Mouse (Mus musculus) forebrain, embryonic 16.5 days (tissue): ENCODE data around the gene Ano4. TPM values are rescaled to one million over a fixed set of nuclear protein-coding genes. Genes with fewer than 3 reads are reported as not detected.
A peak's percentile ranks its signal among the peaks of the same experiment; 100 is the strongest.

Experiments
- ATAC-seq: fragments of 200-750 bp; cut with Nextera tagmentation; 2 replicates; pipeline ENCODE4 v1.8.0; 2017; ENCODE audit warnings: mild to moderate bottlenecking, moderate library complexity
- H3K27ac ChIP-seq: fragments of 300-500 bp; sonication (generic); 2 replicates; pipeline ENCODE4 v1.5.1; 2014; ENCODE audit warnings: low read length, control low read depth
- H3K27me3 ChIP-seq: fragments of 300-500 bp; sonication (generic); replicated peaks from 2 replicates; pipeline ENCODE4 v1.6.1; 2014; ENCODE audit warnings: low read length; ENCODE audit not compliant: control insufficient read depth, insufficient read depth
- H3K36me3 ChIP-seq: fragments of 300-500 bp; sonication (generic); 2 replicates; pipeline ENCODE4 v1.6.1; 2014; ENCODE audit not compliant: control insufficient read depth, insufficient read depth
- H3K4me1 ChIP-seq: fragments of 300-500 bp; sonication (generic); replicated peaks from 2 replicates; pipeline ENCODE4 v1.6.1; 2014; ENCODE audit warnings: low read length; ENCODE audit not compliant: control insufficient read depth, insufficient read depth
- H3K4me2 ChIP-seq: fragments of 300-500 bp; sonication (generic); 2 replicates; pipeline ENCODE4 v1.6.1; 2014; ENCODE audit warnings: mild to moderate bottlenecking, low read length, control low read depth
- H3K4me3 ChIP-seq: fragments of 300-500 bp; sonication (generic); replicated peaks from 2 replicates; pipeline ENCODE4 v1.5.1; 2014; ENCODE audit warnings: mild to moderate bottlenecking, low read length, control low read depth
- H3K9ac ChIP-seq: fragments of 300-500 bp; sonication (generic); replicated peaks from 2 replicates; pipeline ENCODE4 v1.6.1; 2014; ENCODE audit warnings: low read depth, low read length, control low read depth
- H3K9me3 ChIP-seq: fragments of 300-500 bp; sonication (generic); 2 replicates; pipeline ENCODE4 v1.6.1; 2016; ENCODE audit warnings: low read length; ENCODE audit not compliant: control insufficient read depth
- WGBS: fragments of 180-500 bp; shearing (Covaris S2); extraction: QIAGEN DNeasy Blood & Tissue Kit; methylation state at CpG from one replicate; pipeline ENCODE4 v1.1.7; 2014; 5-methylcytosine and 5-hydroxymethylcytosine counted together
- polyA plus RNA-seq: library from polyadenylated mRNA; unstranded; fragments of >200 nt; fragmentation: Nextera tagmentation; extraction: Ambion mirVana; gene quantifications from 2 replicates; pipeline ENCODE4 v1.2.1, GENCODE M21; 2015

The Ano4 gene
- polyA plus RNA-seq, 1 experiment from 2014 or later, result 7.3 TPM

- WGBS, result 39% methylated on average over 11 of the region's 11 CpGs
Measured at GRCm38 (mm10) chr10:89351416-89351815, 6.9 kb upstream of the Ano4 start.

GRCm38 (mm10) chr10:89345606-89346005 lies 1.0 kb upstream of the Ano4 start:
- Histone ChIP-seq H3K27me3 (peaks cover 22% of the 10 kb centered on the region), H3K27ac (no peak overlapping the region), H3K36me3 (no peaks in the 10 kb centered on the region), H3K9ac (no peak overlapping the region), H3K9me3 (no peaks in the 10 kb centered on the region), H3K4me2 (no peak overlapping the region), H3K4me3 (no peak overlapping the region), H3K4me1 (peaks cover 12% of the 10 kb centered on the region)
- 68% methylated on average over 6 of the region's 6 CpGs for WGBS
- 0 out of 2 replicates have a peak, but pooled peaks have one; percentile 7 for ATAC-seq

More at GRCm38 (mm10) chr10:89351416-89351815, 6.9 kb upstream of the Ano4 start:
- no peaks in the 10 kb centered on the region for H3K4me1 ChIP-seq
- no peaks in the 10 kb centered on the region for H3K9me3 ChIP-seq
- no peaks in the 10 kb centered on the region for H3K36me3 ChIP-seq
- no peak for ATAC-seq
- H3K4me2 ChIP-seq, result no peak overlapping the region
- no peak overlapping the region for H3K27ac ChIP-seq
- no peak overlapping the region for H3K9ac ChIP-seq
- 0 out of 2 replicates have a peak, but pooled peaks cover 2% of the 10 kb centered on the region for H3K27me3 ChIP-seq
- H3K4me3 ChIP-seq, result no peak overlapping the region

- peak overlapping the region; percentile 68 for H3K9ac ChIP-seq
- no peak for ATAC-seq
- H3K27ac ChIP-seq, result no peak overlapping the region
- peaks cover 12% of the 10 kb centered on the region for H3K4me1 ChIP-seq
- H3K36me3 ChIP-seq, result no peaks in the 10 kb centered on the region
- peak overlapping the region; percentile 96 for H3K4me2 ChIP-seq
- no peaks in the 10 kb centered on the region for H3K9me3 ChIP-seq
- peaks cover 22% of the 10 kb centered on the region for H3K27me3 ChIP-seq
- WGBS, result 50% methylated on average over 4 of the region's 4 CpGs
- peak overlapping the region; percentile 63 for H3K4me3 ChIP-seq
Measured at GRCm38 (mm10) chr10:89345196-89345533, 603 bp upstream of the Ano4 start.

- Histone ChIP-seq H3K4me1 (peaks cover 12% of the 10 kb centered on the region), H3K4me3 (peak overlapping the region; percentile 63), H3K9me3 (no peaks in the 10 kb centered on the region), H3K27me3 (peaks cover 22% of the 10 kb centered on the region), H3K36me3 (no peaks in the 10 kb centered on the region), H3K4me2 (peak overlapping the region; percentile 96), H3K27ac (no peak overlapping the region), H3K9ac (peak overlapping the region; percentile 68)
- WGBS, result 18% methylated on average over 4 of the region's 4 CpGs
- ATAC-seq, result no peak
Measured at GRCm38 (mm10) chr10:89344132-89344490, 451 bp downstream of the Ano4 start.

- H3K9me3 ChIP-seq, result no peaks in the 10 kb centered on the region
- no peak overlapping the region for H3K27ac ChIP-seq
- peaks cover 22% of the 10 kb centered on the region for H3K27me3 ChIP-seq
- ATAC-seq, result no peak
- WGBS, result 21% methylated on average over 8 of the region's 8 CpGs
- H3K4me3 ChIP-seq, result no peak overlapping the region
- no peak overlapping the region for H3K4me2 ChIP-seq
- no peak overlapping the region for H3K9ac ChIP-seq
- no peaks in the 10 kb centered on the region for H3K36me3 ChIP-seq
- H3K4me1 ChIP-seq, result peaks cover 12% of the 10 kb centered on the region
Measured at GRCm38 (mm10) chr10:89343716-89344115, 846 bp downstream of the Ano4 start.

- 83% methylated on average over 1 of the region's 1 CpGs for WGBS
- Histone ChIP-seq H3K4me2 (no peak overlapping the region), H3K9ac (no peak overlapping the region), H3K27me3 (no peaks in the 10 kb centered on the region), H3K4me1 (peaks cover 3% of the 10 kb centered on the region; the same call in 1 of the 2 replicates), H3K4me3 (no peak overlapping the region), H3K9me3 (no peaks in the 10 kb centered on the region), H3K27ac (no peak overlapping the region), H3K36me3 (no peaks in the 10 kb centered on the region)
- ATAC-seq, result no peak
Measured at GRCm38 (mm10) chr10:89330261-89330660, 14.3 kb downstream of the Ano4 start.

GRCm38 (mm10) chr10:89329806-89330205 lies 14.8 kb downstream of the Ano4 start:
- no peak overlapping the region for H3K4me3 ChIP-seq
- H3K4me1 ChIP-seq, result peaks cover 3% of the 10 kb centered on the region; the same call in 1 of the 2 replicates
- H3K27me3 ChIP-seq, result no peaks in the 10 kb centered on the region
- H3K9me3 ChIP-seq, result no peaks in the 10 kb centered on the region
- no peak overlapping the region for H3K4me2 ChIP-seq
- H3K36me3 ChIP-seq, result no peaks in the 10 kb centered on the region
- 83% methylated on average over 8 of the region's 8 CpGs for WGBS
- H3K27ac ChIP-seq, result no peak overlapping the region
- ATAC-seq, result no peak
- H3K9ac ChIP-seq, result no peak overlapping the region

GRCm38 (mm10) chr10:89328876-89329275 lies 15.7 kb downstream of the Ano4 start:
- Histone ChIP-seq H3K9me3 (no peaks in the 10 kb centered on the region), H3K27me3 (no peaks in the 10 kb centered on the region), H3K4me3 (no peak overlapping the region), H3K4me2 (no peak overlapping the region), H3K36me3 (no peaks in the 10 kb centered on the region), H3K27ac (no peak overlapping the region), H3K4me1 (peaks cover 3% of the 10 kb centered on the region; the same call in 1 of the 2 replicates), H3K9ac (no peak overlapping the region)
- ATAC-seq, result no peak
- 72% methylated on average over 8 of the region's 8 CpGs for WGBS

- Histone ChIP-seq H3K27me3 (no peaks in the 10 kb centered on the region), H3K9ac (no peak overlapping the region), H3K4me3 (peak overlapping the region; percentile 24), H3K4me1 (peaks cover 3% of the 10 kb centered on the region; the same call in 1 of the 2 replicates), H3K27ac (no peak overlapping the region), H3K9me3 (no peaks in the 10 kb centered on the region), H3K36me3 (no peaks in the 10 kb centered on the region), H3K4me2 (peak overlapping the region; percentile 39)
- peak; percentile 96 for ATAC-seq
- WGBS, result 14% methylated on average over 15 of the region's 15 CpGs
Measured at GRCm38 (mm10) chr10:89327004-89327511, 17.5 kb downstream of the Ano4 start.

GRCm38 (mm10) chr10:89326383-89326782 lies 18.2 kb downstream of the Ano4 start:
- no peak overlapping the region for H3K27ac ChIP-seq
- 95% methylated on average over 5 of the region's 5 CpGs for WGBS
- no peak overlapping the region for H3K4me2 ChIP-seq
- H3K9ac ChIP-seq, result no peak overlapping the region
- no peaks in the 10 kb centered on the region for H3K27me3 ChIP-seq
- peaks cover 3% of the 10 kb centered on the region; the same call in 1 of the 2 replicates for H3K4me1 ChIP-seq
- H3K9me3 ChIP-seq, result no peaks in the 10 kb centered on the region
- ATAC-seq, result peak; percentile 29; the same call in 1 of the 2 replicates
- H3K36me3 ChIP-seq, result no peaks in the 10 kb centered on the region
- no peak overlapping the region for H3K4me3 ChIP-seq
